Mouse (Mus musculus) ovary, postnatal 10 days (tissue): ENCODE results near the gene Gas8.
"Not testable (repeated sequence)": the region's sequence is repeated elsewhere in the genome, so short reads cannot be mapped to it uniquely, and the experiment has no call there.

Experiments
- DNase-seq: peaks from one replicate; pipeline ENCODE4 v3.0.0; 2022; ENCODE audit warnings: low spot score

The Gas8 gene

GRCm38 (mm10) chr8:123514781-123515539 lies 3.7 kb upstream of the Gas8 start, which contains the start of gene Dbndd1:
TSS of gene Dbndd1 (minus strand) at chr8:123515463.
- DNase-seq = peak; percentile 9

- DNase-seq = no peak
These were observed 3.1 kb upstream of the Gas8 start for GRCm38 (mm10) chr8:123515540-123515897.

- no peak for DNase-seq
These were observed 2.0 kb upstream of the Gas8 start for GRCm38 (mm10) chr8:123516596-123516995.

GRCm38 (mm10) chr8:123518172-123518571 lies 462 bp upstream of the Gas8 start:
- DNase-seq = no peak

GRCm38 (mm10) chr8:123520048-123520447 lies 1.4 kb downstream of the Gas8 start:
- not testable (repeated sequence) for DNase-seq

- DNase-seq = no peak
These were observed 9.3 kb downstream of the Gas8 start for GRCm38 (mm10) chr8:123527720-123528489.

GRCm38 (mm10) chr8:123536242-123536989 lies 17.8 kb downstream of the Gas8 start:
- no peak for DNase-seq

- DNase-seq = no peak
These were observed 18.4 kb downstream of the Gas8 start for GRCm38 (mm10) chr8:123536990-123537380.

GRCm38 (mm10) chr8:123537641-123538040 lies 19.0 kb downstream of the Gas8 start:
- peak; percentile 28 for DNase-seq

- DNase-seq = not testable (repeated sequence)
These were observed 45.6 kb downstream of the Gas8 start for GRCm38 (mm10) chr8:123564221-123564620.

GRCm38 (mm10) chr8:123575386-123575785 lies 56.8 kb downstream of the Gas8 start:
- not testable (repeated sequence) for DNase-seq
